Mouse (Mus musculus) heart, adult 2 months (tissue): Measurements from ENCODE around the gene Cadps2. TPM values are rescaled to one million over a fixed set of nuclear protein-coding genes. Genes with fewer than 3 reads are reported as not detected.

Source experiments
- DNase-seq, 2 experiments: peaks; one replicate each; pipeline ENCODE4 v3.0.0; 2021
- H3K27ac ChIP-seq: fragments of 200-600 bp; 2 replicates; pipeline ENCODE4 v1.8.1; 2022
- H3K27me3 ChIP-seq: fragments of 200-500 bp; 2 replicates; pipeline ENCODE4 v1.6.1; 2012; ENCODE audit warnings: mild to moderate bottlenecking, low read length, inconsistent platforms, mixed read lengths; ENCODE audit not compliant: control insufficient read depth, insufficient read depth
- H3K36me3 ChIP-seq: fragments of 200-500 bp; 2 replicates; pipeline ENCODE4 v1.6.1; 2012; ENCODE audit warnings: low read length, inconsistent platforms; ENCODE audit not compliant: control insufficient read depth, insufficient read depth
- H3K4me1 ChIP-seq: fragments of 200-500 bp; 2 replicates; pipeline ENCODE4 v1.6.1; 2011; ENCODE audit warnings: low read length; ENCODE audit not compliant: control insufficient read depth, insufficient read depth
- H3K4me3 ChIP-seq: fragments of 200-600 bp; 2 replicates; pipeline ENCODE4 v1.8.1; 2022
- H3K79me2 ChIP-seq: fragments of 200-500 bp; replicated peaks from 2 replicates; pipeline ENCODE4 v1.6.1; 2012; ENCODE audit warnings: mild to moderate bottlenecking, inconsistent platforms, low read length, moderate library complexity, mixed read lengths; ENCODE audit not compliant: control insufficient read depth, insufficient read depth
- H3K9ac ChIP-seq: fragments of 200-500 bp; 2 replicates; pipeline ENCODE4 v1.6.1; 2012; ENCODE audit warnings: low read depth, mild to moderate bottlenecking, control low read depth, inconsistent platforms, low read length, mixed read lengths
- CTCF ChIP-seq: fragments of 200-600 bp; IDR thresholded peaks from 2 replicates; pipeline ENCODE4 v1.8.1; 2022; ENCODE audit warnings: antibody characterized with exemption, mild to moderate bottlenecking, moderate library complexity
- EP300 ChIP-seq: fragments of 200-500 bp; IDR thresholded peaks from 2 replicates; pipeline ENCODE4 v1.6.1; 2011; ENCODE audit warnings: low read depth, low read length, control low read depth; ENCODE audit not compliant: insufficient read depth
- POLR2A ChIP-seq: fragments of 200-500 bp; IDR thresholded peaks from 2 replicates; pipeline ENCODE4 v1.6.1; 2011; ENCODE audit warnings: mild to moderate bottlenecking, low read depth, low read length, control low read depth; ENCODE audit not compliant: insufficient read depth
- WGBS: fragments of 180-500 bp; shearing (Covaris S2); methylation state at CpG from one replicate; pipeline ENCODE4 v1.1.7; 2018; 5-methylcytosine and 5-hydroxymethylcytosine counted together
- intact Hi-C: fragments of 180-260 bp; cut with DNase I; formaldehyde crosslinking; loops from one replicate; pipeline ENCODE4 v1.15.1; 2025
- polyA plus RNA-seq: library from polyadenylated mRNA; depleted of rRNA; stranded (reverse); fragments of >200 nt; gene quantifications from 2 replicates; pipeline ENCODE4 v1.2.3, GENCODE M21; 2012
- total RNA-seq, 2 experiments: library from RNA; stranded (reverse); gene quantifications; 2 replicates each; pipeline ENCODE4 v1.2.3; 2021

Cadps2 gene
- total and polyA plus RNA-seq, 3 experiments, result 0.72 to 1.4 (median 1.1) TPM

DNA sequence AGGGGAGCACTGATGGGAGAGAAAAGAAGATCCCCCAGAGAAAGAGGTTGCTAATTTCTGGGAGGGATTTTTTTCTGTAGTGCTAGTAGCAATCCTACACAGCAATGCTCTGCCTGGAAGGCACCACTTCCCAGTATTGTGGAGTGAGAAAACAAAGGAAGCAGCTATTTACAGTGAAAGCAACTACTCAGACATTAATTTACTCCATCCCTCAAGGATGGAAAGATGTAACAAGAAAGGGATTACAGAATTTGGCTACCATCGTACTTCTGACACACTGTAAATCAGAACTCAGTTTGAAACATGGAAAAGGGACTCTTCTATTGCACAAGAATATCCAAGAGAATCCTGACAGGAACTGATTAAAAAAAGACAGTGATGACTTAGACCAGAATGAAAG is 29.1 kb downstream of the Cadps2 start:
- no peak for DNase-seq
- 65% methylated on average over 1 of the region's 1 CpGs for WGBS
- Histone ChIP-seq H3K27ac (no peak overlapping the region), H3K27me3 (no peaks in the 10 kb centered on the region), H3K79me2 (no peaks in the 10 kb centered on the region), H3K9ac (no peak overlapping the region), H3K4me1 (no peaks in the 10 kb centered on the region), H3K36me3 (no peaks in the 10 kb centered on the region), H3K4me3 (no peak overlapping the region)
- intact Hi-C loops, result no loop called here
- TF ChIP-seq EP300 (no peak), CTCF (no peak), POLR2A (no peak)

DNA sequence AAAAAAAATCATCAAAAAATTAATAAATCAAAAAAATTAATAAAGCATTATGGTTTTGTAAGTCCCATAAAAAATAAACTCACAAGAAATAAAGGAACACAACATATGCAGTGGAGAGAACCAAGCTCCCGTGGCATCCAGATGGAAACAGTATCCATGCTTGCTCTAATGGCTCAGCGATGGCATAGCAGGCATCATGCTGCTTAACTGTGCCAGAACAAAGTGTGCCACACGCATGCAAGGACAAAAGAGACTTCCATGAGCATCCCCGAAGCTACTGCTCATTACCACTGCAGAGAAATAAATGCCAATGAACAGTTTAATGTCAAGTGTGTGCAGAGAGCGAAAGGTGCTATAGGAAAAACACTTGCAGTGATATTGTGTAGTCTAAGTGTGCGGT is 29.9 kb downstream of the Cadps2 start:
- Histone ChIP-seq H3K4me1 (no peaks in the 10 kb centered on the region), H3K4me3 (no peak overlapping the region), H3K79me2 (no peaks in the 10 kb centered on the region), H3K36me3 (no peaks in the 10 kb centered on the region), H3K27me3 (no peaks in the 10 kb centered on the region), H3K9ac (no peak overlapping the region), H3K27ac (no peak overlapping the region)
- no peak for DNase-seq
- 85% methylated on average over 6 of the region's 6 CpGs for WGBS
- TF ChIP-seq EP300 (no peak), CTCF (no peak), POLR2A (no peak)
- intact Hi-C loops, result no loop called here

DNA sequence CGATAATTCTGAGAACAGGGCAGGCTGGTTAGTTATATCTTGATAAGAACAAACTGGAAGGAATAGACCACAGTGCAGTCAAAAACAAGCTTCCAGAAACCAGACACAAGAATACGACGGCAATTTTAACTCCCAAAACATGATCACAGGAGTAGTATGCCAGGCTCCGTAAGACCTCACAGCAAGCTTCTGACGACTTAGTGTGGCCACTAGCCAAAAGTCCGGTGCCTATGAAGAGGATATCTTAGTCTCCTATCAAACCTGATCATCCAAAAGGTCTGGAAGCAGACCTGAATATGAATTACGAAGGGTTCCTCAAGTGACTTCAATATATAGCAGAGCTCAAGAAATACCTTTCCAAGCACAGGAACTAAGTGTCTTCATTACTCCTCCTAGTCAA is 33.9 kb downstream of the Cadps2 start:
- DNase-seq, result no peak
- H3K4me1 ChIP-seq, result no peaks in the 10 kb centered on the region
- no peaks in the 10 kb centered on the region for H3K36me3 ChIP-seq
- TF ChIP-seq POLR2A, result no peak
- no peak for TF ChIP-seq EP300
- no peak for TF ChIP-seq CTCF
- H3K9ac ChIP-seq, result no peak overlapping the region
- intact Hi-C loops, result no loop called here
- WGBS, result 85% methylated on average over 7 of the region's 7 CpGs
- H3K79me2 ChIP-seq, result no peaks in the 10 kb centered on the region
- no peak overlapping the region for H3K4me3 ChIP-seq
- no peak overlapping the region for H3K27ac ChIP-seq
- H3K27me3 ChIP-seq, result no peaks in the 10 kb centered on the region

DNA sequence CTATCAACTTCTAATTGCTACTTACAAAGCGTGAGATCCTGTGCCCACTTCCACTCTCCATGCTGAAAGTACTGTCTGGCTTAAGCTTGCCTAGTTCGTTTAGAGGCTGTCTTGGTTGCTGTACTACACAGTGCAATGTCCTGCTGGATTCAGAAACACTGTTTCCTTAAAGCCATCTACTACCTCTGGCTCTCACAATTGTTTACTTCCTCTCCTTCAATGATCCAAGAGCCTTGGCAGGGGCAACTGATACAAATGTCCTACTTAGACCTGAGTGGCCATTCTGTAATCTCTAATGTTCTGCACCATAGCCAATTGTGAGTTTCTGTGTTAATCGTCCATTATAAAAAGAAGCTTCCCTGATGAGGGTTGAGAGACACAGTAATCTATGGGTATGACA is 47.4 kb downstream of the Cadps2 start:
- H3K9ac ChIP-seq, result no peak overlapping the region
- no peak overlapping the region for H3K4me3 ChIP-seq
- TF ChIP-seq POLR2A (no peak), CTCF (no peak), EP300 (no peak)
- H3K36me3 ChIP-seq, result no peaks in the 10 kb centered on the region
- intact Hi-C loops, result no loop called here
- no peaks in the 10 kb centered on the region; the same call in 1 of the 2 replicates for H3K4me1 ChIP-seq
- WGBS, result 46% methylated on average over 3 of the region's 3 CpGs
- no peak for DNase-seq
- no peaks in the 10 kb centered on the region for H3K79me2 ChIP-seq
- H3K27ac ChIP-seq, result no peak overlapping the region
- H3K27me3 ChIP-seq, result no peaks in the 10 kb centered on the region

DNA sequence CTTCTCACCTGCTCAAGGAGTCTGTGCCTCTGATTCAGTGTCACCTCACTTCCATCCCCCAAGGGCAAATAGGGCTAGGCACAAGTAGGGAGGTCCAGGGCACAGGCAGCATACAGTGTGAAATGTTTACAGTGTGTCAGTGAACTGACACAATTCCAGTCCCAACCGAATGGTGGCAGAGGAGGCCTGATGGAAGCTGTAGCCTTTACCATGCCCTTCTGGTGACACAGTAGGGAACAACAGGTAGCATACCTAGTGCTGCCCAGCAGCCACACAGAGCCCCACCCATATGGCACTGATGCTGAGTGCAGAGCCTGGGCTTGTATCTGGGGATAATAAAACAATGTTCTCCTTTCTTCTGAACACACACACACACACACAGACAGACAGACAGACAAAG is 61.6 kb downstream of the Cadps2 start:
- H3K36me3 ChIP-seq, result no peaks in the 10 kb centered on the region
- no peak overlapping the region for H3K9ac ChIP-seq
- no peak overlapping the region for H3K27ac ChIP-seq
- intact Hi-C loops, result no loop called here
- TF ChIP-seq CTCF (no peak), POLR2A (no peak), EP300 (no peak)
- H3K4me1 ChIP-seq, result no peaks in the 10 kb centered on the region
- WGBS, result 36% methylated on average over 1 of the region's 1 CpGs
- H3K27me3 ChIP-seq, result no peaks in the 10 kb centered on the region
- no peaks in the 10 kb centered on the region for H3K79me2 ChIP-seq
- no peak overlapping the region for H3K4me3 ChIP-seq
- no peak for DNase-seq

DNA sequence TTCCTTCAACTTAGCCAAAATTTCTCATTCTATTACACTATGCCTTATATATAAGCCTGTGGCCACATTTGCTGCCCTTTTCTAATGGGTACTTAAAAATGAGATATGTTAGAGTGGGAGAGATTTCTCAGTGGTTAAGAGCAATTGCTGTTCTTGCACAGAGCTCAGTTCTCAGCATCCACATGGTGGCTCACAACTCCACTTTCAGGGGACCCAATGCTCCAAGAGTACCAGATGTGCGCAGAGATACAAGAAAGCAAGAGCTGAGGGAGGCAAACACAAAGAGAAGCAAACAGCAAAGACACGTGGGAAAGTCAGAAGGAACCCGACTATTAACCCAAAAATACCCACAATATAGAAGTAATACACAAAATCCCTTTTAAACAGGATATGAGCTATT is 77.0 kb downstream of the Cadps2 start:
- 47% methylated on average over 3 of the region's 3 CpGs for WGBS
- intact Hi-C loops, result no loop called here
- Histone ChIP-seq H3K4me1 (no peaks in the 10 kb centered on the region), H3K27ac (no peak overlapping the region), H3K9ac (no peak overlapping the region), H3K36me3 (no peaks in the 10 kb centered on the region), H3K79me2 (no peaks in the 10 kb centered on the region), H3K27me3 (no peaks in the 10 kb centered on the region), H3K4me3 (no peak overlapping the region)
- TF ChIP-seq EP300 (no peak), CTCF (no peak), POLR2A (no peak)
- no peak for DNase-seq
